Mouse (Mus musculus) brain, embryonic 14.5 days (tissue): ENCODE results near the gene Ccl3.

Experiments used
- CTCF ChIP-seq: fragments of 200-500 bp; IDR thresholded peaks from 2 replicates; pipeline ENCODE4 v1.5.1; 2012; ENCODE audit warnings: inconsistent platforms, mild to moderate bottlenecking, moderate library complexity, borderline replicate concordance; ENCODE audit not compliant: insufficient read depth, insufficient read length; ENCODE audit errors: extremely low read depth
- POLR2A ChIP-seq: fragments of 200-500 bp; IDR thresholded peaks from 2 replicates; pipeline ENCODE4 v1.6.1; 2012; ENCODE audit warnings: mild to moderate bottlenecking, inconsistent platforms, borderline replicate concordance; ENCODE audit not compliant: poor library complexity, insufficient read depth, insufficient read length, severe bottlenecking; ENCODE audit errors: extremely low read depth

DNA sequence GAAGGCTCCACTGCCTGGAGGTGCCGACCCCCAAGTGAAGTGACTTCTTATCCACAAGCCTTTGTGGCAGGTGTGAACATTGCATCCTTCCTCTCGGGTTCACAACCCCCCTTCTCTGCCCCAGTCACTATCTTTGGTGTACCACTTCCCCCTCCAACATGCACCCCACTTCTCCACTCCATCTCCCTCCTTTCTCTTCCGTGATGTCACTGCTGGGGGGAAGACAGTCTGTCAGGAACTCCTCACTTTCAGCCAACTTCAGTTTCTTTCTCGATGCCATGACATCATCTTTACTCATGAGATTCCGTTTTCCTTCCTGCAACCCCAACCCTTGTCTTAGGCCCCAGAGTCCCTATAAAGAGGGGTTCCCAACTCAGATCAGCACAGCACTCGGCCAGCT, 13.0 kb upstream of the Ccl3 start, which contains the start of gene Ccl4:
- TF ChIP-seq POLR2A (no peak), CTCF (no peak)
